20 mouse cellular contexts compared by ENCODE assay signal in the genomic region with DNA sequence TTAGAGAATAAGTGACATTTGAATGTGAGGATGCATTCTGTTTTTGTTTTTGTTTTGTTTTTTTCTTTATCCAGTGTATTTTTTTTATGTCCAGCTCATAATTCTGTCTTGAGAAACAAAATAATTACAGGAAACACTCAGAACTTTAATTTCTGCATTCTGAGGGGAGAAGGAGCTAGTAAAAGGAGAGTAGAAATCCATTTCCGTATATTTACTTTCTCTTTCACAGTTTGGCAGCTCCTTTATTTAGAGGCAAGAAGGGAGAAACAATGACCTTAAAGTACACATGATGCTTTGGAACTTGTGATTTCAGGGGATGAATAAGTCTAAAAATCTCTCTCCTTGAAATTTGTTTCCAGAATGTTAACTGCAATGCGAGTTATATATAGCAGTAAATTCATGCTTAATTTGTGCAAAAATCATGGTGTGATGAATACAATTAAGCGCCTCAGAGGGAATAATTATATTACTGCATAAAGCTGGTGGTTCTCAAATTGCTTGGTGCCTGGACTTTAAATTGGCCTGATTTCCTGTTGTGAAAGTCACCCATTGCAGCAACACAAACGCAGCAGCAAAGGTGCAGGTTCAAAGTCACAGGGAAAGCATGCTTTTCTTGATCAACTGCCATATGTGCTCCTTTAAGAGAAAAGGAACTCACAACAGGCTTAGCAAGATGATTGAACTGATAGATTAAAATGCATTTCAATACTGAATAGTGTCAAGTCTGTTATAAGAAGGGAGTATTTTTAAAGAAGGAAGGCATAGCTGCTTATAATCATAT.
DNase-seq lines count a peak whose midpoint lies in the region; ATAC-seq and TF ChIP-seq lines count a peak whose summit lies in the region.
"Had no signal": no experiment of that assay in that cellular context is flagged by ENCODE, and none has a peak within 500 bp of the region (broad histone marks: within the 10 kb centered on the region; RNA-seq: fewer than 3 reads in every experiment).

No protein-coding gene starts in this region.

- WGBS in forebrain, postnatal 0 days = 17% methylated on average over 4 of the region's 4 CpGs
- 44% methylated on average over 4 of the region's 4 CpGs for WGBS in forebrain, embryonic 12.5 days

- ATAC-seq in forebrain, postnatal 0 days = peak; percentile 65
- ATAC-seq in forebrain, embryonic 12.5 days (ENCODE audit: low FRiP score) = no peak
- ATAC-seq in megakaryocyte progenitor cell, adult 5-6 weeks (replicated peaks; ENCODE audit: poor library complexity) = peak; percentile 55; the same call in 1 of the 2 replicates
- ATAC-seq: intestine, embryonic 15.5 days had no signal

- H3K9me3 ChIP-seq in forebrain, postnatal 0 days (ENCODE audit: low read length) = no peaks in the 10 kb centered on the region
- no peaks in the 10 kb centered on the region for H3K9me3 ChIP-seq in forebrain, embryonic 12.5 days
- H3K9me3 ChIP-seq: embryonic facial prominence, embryonic 13.5 days; heart, embryonic 12.5 days; hindbrain, embryonic 12.5 days; intestine, embryonic 15.5 days had no signal

- TF ChIP-seq POLR2A in brain, embryonic 14.5 days (IDR thresholded peaks at IDR 0.05; ENCODE audit: borderline replicate concordance, extremely low read depth, insufficient read depth, insufficient read length, poor library complexity, severe bottlenecking) = no peak

- H3K27ac ChIP-seq in forebrain, postnatal 0 days (ENCODE audit: low read depth, low read length) = peak overlapping the region; percentile 15; the same call in 1 of the 2 replicates
- H3K27ac ChIP-seq in forebrain, embryonic 12.5 days = no peak overlapping the region
- 0 out of 2 replicates have a peak overlapping the region, but pooled peaks have one; percentile 4 for H3K27ac ChIP-seq in layer of hippocampus, adult 2 months
- H3K27ac ChIP-seq: embryonic facial prominence, embryonic 13.5 days; hindbrain, embryonic 12.5 days; intestine, embryonic 15.5 days had no signal

- peak overlapping the region; percentile 5; the same call in 1 of the 2 replicates for H3K4me2 ChIP-seq in forebrain, postnatal 0 days (ENCODE audit: low read depth)
- H3K4me2 ChIP-seq in forebrain, embryonic 12.5 days = no peak overlapping the region
- H3K4me2 ChIP-seq: embryonic facial prominence, embryonic 13.5 days; heart, embryonic 12.5 days; hindbrain, embryonic 12.5 days; intestine, embryonic 15.5 days had no signal

- peak; percentile 26 for DNase-seq in forebrain, postnatal 0 days
- no peak for DNase-seq in layer of hippocampus, adult 2 months (ENCODE audit: low spot score in 2 of 2)
- DNase-seq in layer of hippocampus, adult 9-11 months = no peak
- peak; percentile 54 for DNase-seq in brain, embryonic 14.5 days (ENCODE audit: low read depth)
- no peak for DNase-seq in gastrocnemius, postnatal 10 days
- DNase-seq in spleen, postnatal 10 days (ENCODE audit: low spot score in 2 of 2) = no peak
- DNase-seq: adrenal gland, adult 2 months; adrenal gland, postnatal 36 days; cerebellum, adult 11-12 months; cerebellum, adult 9-10 months; cerebellum, postnatal 25 days; gastrocnemius, postnatal 14 days; heart, postnatal 36 days; kidney, adult 2 months had no signal

- no peak overlapping the region for H3K9ac ChIP-seq in forebrain, postnatal 0 days
- no peak overlapping the region for H3K9ac ChIP-seq in forebrain, embryonic 12.5 days
- H3K9ac ChIP-seq: embryonic facial prominence, embryonic 13.5 days; heart, embryonic 12.5 days; hindbrain, embryonic 12.5 days; intestine, embryonic 15.5 days had no signal

- peaks cover 5% of the 10 kb centered on the region; the same call in 1 of the 2 replicates for H3K4me1 ChIP-seq in forebrain, postnatal 0 days (ENCODE audit: insufficient read depth)
- no peaks in the 10 kb centered on the region; the same call in 1 of the 2 replicates for H3K4me1 ChIP-seq in forebrain, embryonic 12.5 days
- H3K4me1 ChIP-seq: embryonic facial prominence, embryonic 13.5 days; heart, embryonic 12.5 days; hindbrain, embryonic 12.5 days; intestine, embryonic 15.5 days had no signal

- no peak for TF ChIP-seq CTCF in forebrain, postnatal 0 days (IDR thresholded peaks at IDR 0.05; ENCODE audit: low read depth)
- no peak for TF ChIP-seq CTCF in layer of hippocampus, adult 2 months (conservative IDR thresholded peaks at IDR 0.05)
- TF ChIP-seq CTCF in brain, embryonic 14.5 days (IDR thresholded peaks at IDR 0.05; ENCODE audit: borderline replicate concordance, extremely low read depth, insufficient read depth, insufficient read length) = no peak

- H3K4me3 ChIP-seq in forebrain, postnatal 0 days (ENCODE audit: low read depth, low read length) = no peak overlapping the region; the same call in 1 of the 2 replicates
- H3K4me3 ChIP-seq in forebrain, embryonic 12.5 days (replicated peaks) = no peak overlapping the region
- no peak overlapping the region; the same call in 1 of the 2 replicates for H3K4me3 ChIP-seq in layer of hippocampus, adult 2 months
- H3K4me3 ChIP-seq: embryonic facial prominence, embryonic 13.5 days; heart, embryonic 12.5 days; hindbrain, embryonic 12.5 days; intestine, embryonic 15.5 days had no signal

- H3K36me3 ChIP-seq in forebrain, postnatal 0 days (ENCODE audit: insufficient read depth) = no peaks in the 10 kb centered on the region
- no peaks in the 10 kb centered on the region for H3K36me3 ChIP-seq in forebrain, embryonic 12.5 days (replicated peaks)
- H3K36me3 ChIP-seq: embryonic facial prominence, embryonic 13.5 days; heart, embryonic 12.5 days; hindbrain, embryonic 12.5 days; intestine, embryonic 15.5 days had no signal

- no peaks in the 10 kb centered on the region for H3K27me3 ChIP-seq in forebrain, postnatal 0 days (ENCODE audit: insufficient read depth, low read length)
- H3K27me3 ChIP-seq in forebrain, embryonic 12.5 days = no peaks in the 10 kb centered on the region
- H3K27me3 ChIP-seq: embryonic facial prominence, embryonic 13.5 days; heart, embryonic 12.5 days; hindbrain, embryonic 12.5 days; intestine, embryonic 15.5 days had no signal

Comparison
In these comparisons a context has a peak if more than half of its experiments do, and no peak if none do; other contexts are left out.
1. DNase-seq: peak in forebrain, postnatal 0 days (single experiment) and brain, embryonic 14.5 days (single experiment); none in layer of hippocampus, adult 2 months (0 of 2), layer of hippocampus, adult 9-11 months (single experiment), gastrocnemius, postnatal 10 days (single experiment) and spleen, postnatal 10 days (0 of 2).